Mouse (Mus musculus): Measurements from ENCODE around the gene Metap2. TPM values are rescaled to one million over a fixed set of nuclear protein-coding genes. Genes with fewer than 3 reads are reported as not detected.
"Not testable (repeated sequence)": the region's sequence is repeated elsewhere in the genome, so short reads cannot be mapped to it uniquely, and the experiment has no call there.

Metap2 gene
- polyA plus RNA-seq, 1 experiment from 2014 or later = 221 TPM

DNA sequence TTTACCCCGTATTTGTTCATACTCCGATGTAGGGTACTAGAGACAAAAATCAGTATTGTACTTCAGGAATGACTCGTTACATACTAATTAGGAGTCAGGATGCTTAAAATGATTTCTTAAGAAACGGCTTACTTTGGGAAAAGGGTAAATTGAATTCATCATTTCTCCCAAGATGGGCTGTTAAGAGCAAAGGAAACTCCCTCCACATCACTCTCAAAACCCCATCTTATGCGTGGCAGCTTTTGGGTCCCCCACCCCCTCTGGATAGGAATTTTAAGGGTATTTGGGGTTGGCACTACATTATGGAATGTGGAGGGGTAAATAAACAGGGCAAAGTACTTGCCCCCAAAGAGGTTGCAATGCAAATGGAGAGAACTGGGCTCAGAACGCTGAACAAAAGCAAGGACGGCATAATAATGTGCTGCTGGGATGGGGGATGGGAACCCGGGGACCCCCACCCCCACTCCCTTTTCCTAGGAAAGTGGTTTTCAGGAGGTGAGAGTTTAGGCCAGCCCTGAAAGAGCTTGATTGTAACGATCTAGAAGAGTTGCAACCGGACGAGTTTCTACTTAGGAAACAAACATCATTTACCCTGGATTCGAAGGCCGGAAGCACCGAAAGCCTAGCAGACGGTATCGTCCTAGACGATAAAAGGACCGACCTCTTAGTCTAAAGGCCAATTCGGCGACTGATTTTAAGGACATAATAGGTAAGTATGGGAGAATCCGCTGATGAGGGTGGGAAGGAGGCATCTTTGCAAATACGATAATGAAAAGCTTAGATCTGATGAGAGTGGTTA, 65.8 kb downstream of the Metap2 start, which contains the start of gene Usp44:
Gene Usp44, plus strand, starts transcription at position 625 of the 799 bp plus-strand sequence.
- peak; percentile 37 for DNase-seq (ENCODE audit: low spot score)
- Histone ChIP-seq H3K9me3 (replicated peaks) (no peaks in the 10 kb centered on the region), H3K27me3 (ENCODE audit: low read depth, poor library complexity, severe bottlenecking) (peaks cover 68% of the 10 kb centered on the region), H3K27ac (no peak within 1 kb of the TSS), H3K4me1 (peaks cover 27% of the 10 kb centered on the region), H3K36me3 (no peaks in the 10 kb centered on the region), H3K4me3 (peak within 1 kb of the TSS; percentile 35)
- 5% methylated on average over 22 of the region's 22 CpGs for WGBS

DNA sequence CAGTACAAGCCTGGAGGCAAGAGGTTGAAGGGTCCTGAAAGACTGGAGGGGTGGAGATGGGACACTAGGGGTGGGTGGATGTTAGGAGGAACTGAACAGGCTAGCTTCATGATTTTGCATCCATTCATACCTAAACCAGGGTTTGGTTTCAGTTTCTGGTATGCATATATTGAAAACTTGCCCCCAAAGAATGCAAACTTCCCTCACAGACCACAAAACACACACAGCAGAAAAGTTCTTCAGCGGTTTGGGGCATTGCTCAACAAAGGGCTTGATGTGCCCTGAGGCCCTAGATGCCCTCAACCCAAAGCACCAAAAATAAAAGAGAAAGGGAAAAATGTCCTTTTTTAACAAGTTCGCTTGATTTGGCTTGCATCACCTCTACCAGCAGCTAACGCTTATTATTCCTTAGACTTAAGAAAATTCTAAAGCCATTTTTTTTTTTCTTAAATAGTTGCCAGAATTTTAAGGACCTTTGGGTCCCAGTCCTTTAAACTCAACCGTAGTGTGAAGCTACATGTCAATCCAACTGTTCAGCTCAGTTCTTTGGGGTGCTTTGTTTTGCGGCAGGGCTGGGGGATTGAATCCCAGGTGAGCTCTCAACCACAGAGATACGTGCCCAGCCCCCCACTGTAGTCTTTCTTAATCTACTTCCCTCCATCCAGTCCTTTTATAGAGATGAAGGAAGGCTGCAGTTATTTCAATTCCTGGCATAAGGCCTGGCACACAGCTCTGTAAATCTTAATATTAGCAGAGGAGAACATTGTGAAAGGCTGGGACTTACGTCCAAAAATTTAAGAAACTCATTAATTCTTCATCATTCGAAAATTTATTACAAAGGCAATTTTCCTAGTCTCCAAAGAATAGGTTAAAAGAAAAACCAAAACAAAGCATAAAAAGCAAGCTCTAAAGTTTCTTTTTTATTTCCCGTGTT, 66.7 kb downstream of the Metap2 start:
- peaks cover 58% of the 10 kb centered on the region for H3K27me3 ChIP-seq (ENCODE audit: low read depth, poor library complexity, severe bottlenecking)

DNA sequence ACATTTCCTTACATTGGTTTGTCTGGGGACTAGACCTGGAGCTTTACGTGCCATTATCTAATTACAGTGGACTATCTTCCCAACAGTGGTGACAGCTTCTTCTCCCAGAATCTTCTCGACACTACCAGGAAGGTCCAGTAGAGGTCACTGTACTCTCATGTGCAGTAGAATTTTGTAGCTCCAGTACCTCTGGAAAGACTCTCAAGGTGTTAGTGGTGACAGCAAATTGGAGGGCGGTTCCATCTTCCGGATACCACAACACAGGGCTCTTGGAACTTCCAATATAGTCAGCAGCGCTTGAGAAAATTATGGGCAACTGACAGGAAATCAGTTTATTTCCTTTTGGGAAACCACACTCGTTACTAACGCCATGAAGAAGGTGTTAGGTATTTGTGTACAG, 78.2 kb downstream of the Metap2 start:
- Histone ChIP-seq H3K36me3 (no peaks in the 10 kb centered on the region), H3K9me3 (replicated peaks) (no peaks in the 10 kb centered on the region), H3K27ac (no peak overlapping the region), H3K4me3 (no peak overlapping the region), H3K4me1 (peaks cover 4% of the 10 kb centered on the region; the same call in 1 of the 2 replicates), H3K27me3 (ENCODE audit: low read depth, poor library complexity, severe bottlenecking) (peaks cover 14% of the 10 kb centered on the region)
- DNase-seq (ENCODE audit: low spot score) = peak; percentile 64
- 38% methylated on average over 7 of the region's 7 CpGs for WGBS

More for the DNA sequence above, 66.7 kb downstream of the Metap2 start:
- H3K4me3 ChIP-seq = no peak overlapping the region
- H3K9me3 ChIP-seq (replicated peaks) = no peaks in the 10 kb centered on the region
- H3K4me1 ChIP-seq = peaks cover 27% of the 10 kb centered on the region
- H3K27ac ChIP-seq = no peak overlapping the region
- 40% methylated on average over 9 of the region's 9 CpGs for WGBS
- no peak for DNase-seq (ENCODE audit: low spot score)
- H3K36me3 ChIP-seq = no peaks in the 10 kb centered on the region

DNA sequence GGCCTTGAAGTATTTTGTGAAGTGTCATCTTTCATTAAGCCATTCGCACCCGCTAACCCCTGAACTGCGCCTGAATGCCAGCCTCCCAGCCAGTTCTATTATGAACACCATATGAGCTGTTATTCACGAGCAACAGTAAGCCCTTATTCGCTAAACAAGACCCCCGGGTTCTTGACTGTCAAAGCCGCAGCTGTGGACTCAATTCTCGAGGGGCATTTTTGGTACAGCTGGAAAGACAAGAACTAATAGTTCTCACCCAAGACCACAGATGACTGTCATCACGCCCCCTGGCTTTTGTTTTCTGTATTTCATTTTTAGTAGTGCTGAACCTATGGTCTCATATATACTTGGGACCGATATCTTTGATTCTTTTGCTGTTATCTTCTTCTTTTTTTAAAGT, 83.1 kb downstream of the Metap2 start:
- H3K9me3 ChIP-seq (replicated peaks) = no peaks in the 10 kb centered on the region
- no peak for DNase-seq (ENCODE audit: low spot score)
- no peak overlapping the region for H3K27ac ChIP-seq
- H3K4me3 ChIP-seq = no peak overlapping the region
- 87% methylated on average over 10 of the region's 10 CpGs for WGBS
- no peaks in the 10 kb centered on the region for H3K27me3 ChIP-seq (ENCODE audit: low read depth, poor library complexity, severe bottlenecking)
- H3K4me1 ChIP-seq = no peaks in the 10 kb centered on the region
- no peaks in the 10 kb centered on the region for H3K36me3 ChIP-seq

DNA sequence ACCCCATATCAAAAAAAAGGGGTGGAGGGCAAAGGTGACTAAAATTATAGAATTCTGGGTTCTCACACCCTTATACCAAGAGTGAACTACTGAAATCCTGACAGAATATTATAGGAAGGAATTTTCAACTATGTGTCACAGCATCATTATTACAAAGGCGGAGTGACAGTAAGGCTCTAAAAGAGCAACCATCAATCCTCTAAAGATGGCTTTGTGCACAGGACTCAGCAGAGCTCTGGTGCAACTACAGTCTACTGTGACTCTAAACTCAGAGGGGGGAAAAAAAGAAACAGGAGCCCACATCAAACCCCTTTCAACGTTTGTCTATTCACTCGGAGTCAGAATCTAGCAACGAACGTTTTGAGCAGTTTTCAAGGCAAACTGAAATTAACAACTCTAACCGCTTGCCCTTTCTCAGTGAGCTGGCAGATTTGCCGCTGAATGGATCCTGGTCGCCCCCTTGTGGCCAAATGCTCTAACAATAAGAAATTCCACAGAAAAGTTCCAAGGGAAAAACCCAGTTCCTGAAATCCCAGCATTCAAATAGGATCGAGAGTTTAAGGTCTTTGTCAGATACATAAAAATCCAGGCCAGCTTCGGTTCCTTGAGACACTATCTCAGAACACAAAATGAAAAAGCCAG, 84.0 kb downstream of the Metap2 start:
- 28% methylated on average over 10 of the region's 10 CpGs for WGBS
- Histone ChIP-seq H3K4me1 (no peaks in the 10 kb centered on the region), H3K27ac (no peak overlapping the region), H3K4me3 (no peak overlapping the region), H3K36me3 (no peaks in the 10 kb centered on the region), H3K27me3 (ENCODE audit: low read depth, poor library complexity, severe bottlenecking) (no peaks in the 10 kb centered on the region), H3K9me3 (replicated peaks) (no peaks in the 10 kb centered on the region)
- peak; percentile 89 for DNase-seq (ENCODE audit: low spot score)

DNA sequence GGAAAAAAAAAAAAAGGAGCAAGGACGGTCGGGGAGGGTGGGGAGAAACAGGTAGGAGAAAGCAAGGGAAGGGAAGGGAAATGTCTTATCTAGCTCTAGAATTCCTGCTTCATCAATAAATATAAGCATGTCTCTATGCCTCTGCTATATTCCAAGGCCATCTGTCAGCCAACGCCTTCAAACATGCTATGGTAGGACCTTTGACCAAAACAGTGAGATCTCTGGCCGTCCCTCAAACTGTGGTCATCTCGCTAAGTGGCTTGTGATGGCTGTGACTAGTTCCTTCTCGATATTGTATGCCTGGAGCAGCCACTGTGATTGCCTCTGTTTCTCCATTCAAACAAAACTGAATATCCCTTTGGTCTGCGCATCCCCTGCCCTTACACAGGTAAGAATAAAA, 84.8 kb downstream of the Metap2 start:
- Histone ChIP-seq H3K4me3 (no peak overlapping the region), H3K27me3 (ENCODE audit: low read depth, poor library complexity, severe bottlenecking) (no peaks in the 10 kb centered on the region), H3K36me3 (no peaks in the 10 kb centered on the region), H3K4me1 (no peaks in the 10 kb centered on the region), H3K27ac (no peak overlapping the region), H3K9me3 (replicated peaks) (no peaks in the 10 kb centered on the region)
- no peak for DNase-seq (ENCODE audit: low spot score)
- 81% methylated on average over 7 of the region's 7 CpGs for WGBS

DNA sequence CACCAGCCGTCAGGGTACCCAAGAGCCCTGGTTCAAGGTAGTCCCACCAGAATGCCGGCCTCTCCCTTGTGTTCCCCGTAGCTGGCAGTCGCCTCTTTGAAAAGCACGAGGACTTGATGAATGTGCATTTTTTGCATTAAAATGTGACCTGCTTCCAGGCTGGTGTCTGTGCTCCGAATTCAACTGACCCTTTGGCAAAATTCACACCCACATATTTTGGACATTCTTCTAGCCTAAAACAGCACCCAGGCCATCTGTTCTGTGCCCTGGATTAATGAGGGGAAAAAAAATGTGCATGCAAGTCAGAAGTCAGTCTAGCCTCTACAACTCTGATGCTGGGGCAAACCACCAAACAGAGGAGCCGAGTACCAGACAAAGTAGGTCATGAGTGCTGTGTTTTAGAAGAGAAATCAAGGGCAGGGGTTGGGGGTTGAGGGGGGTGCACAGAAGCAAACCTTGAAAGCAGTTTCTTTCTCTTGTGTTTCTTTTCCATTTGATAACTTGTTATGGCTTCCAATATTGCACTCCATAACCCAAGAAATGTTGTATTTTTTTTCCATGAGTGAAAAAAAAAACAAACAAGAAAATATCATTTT, 86.2 kb downstream of the Metap2 start:
- WGBS = 58% methylated on average over 7 of the region's 7 CpGs
- H3K36me3 ChIP-seq = no peaks in the 10 kb centered on the region
- H3K9me3 ChIP-seq (replicated peaks) = no peaks in the 10 kb centered on the region
- no peak overlapping the region for H3K27ac ChIP-seq
- H3K4me3 ChIP-seq = no peak overlapping the region
- no peaks in the 10 kb centered on the region for H3K4me1 ChIP-seq
- H3K27me3 ChIP-seq (ENCODE audit: low read depth, poor library complexity, severe bottlenecking) = no peaks in the 10 kb centered on the region
- no peak for DNase-seq (ENCODE audit: low spot score)

DNA sequence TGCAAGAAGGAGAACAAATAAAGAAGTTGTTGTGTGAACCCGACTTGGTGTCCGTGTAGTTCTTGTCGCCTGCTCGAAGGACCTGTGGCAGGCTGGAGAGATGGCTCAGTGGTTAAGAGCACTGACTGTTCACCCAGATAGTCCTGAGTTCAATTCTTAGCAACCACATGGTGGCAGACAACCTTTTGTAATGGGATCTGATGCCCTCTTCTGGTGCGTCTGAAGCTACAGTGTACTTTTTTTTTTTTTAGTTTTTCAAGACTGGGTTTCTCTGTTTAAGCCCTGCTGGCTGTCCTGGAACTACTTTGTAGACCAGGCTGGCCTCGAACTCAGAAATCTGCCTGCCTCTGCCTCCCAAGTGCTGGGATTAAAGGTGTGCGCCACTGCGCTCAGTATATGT, 87.5 kb downstream of the Metap2 start:
- H3K27me3 ChIP-seq (ENCODE audit: low read depth, poor library complexity, severe bottlenecking); H3K36me3 ChIP-seq; H3K27ac ChIP-seq; H3K4me3 ChIP-seq; DNase-seq (ENCODE audit: low spot score); H3K4me1 ChIP-seq; H3K9me3 ChIP-seq (replicated peaks): not testable (repeated sequence)
- 96% methylated on average over 8 of the region's 8 CpGs for WGBS

Other genes starting within 250 kb of the Metap2 start
- 1.0 and 1.1 TPM in 2 replicates for gene Usp44, start 65.5 kb downstream of the Metap2 start, polyA plus RNA-seq (2016; fragmentation: Nextera tagmentation; extraction: Ambion mirVana)
- gene Vezt, start 138.7 kb upstream of the Metap2 start, polyA plus RNA-seq (2016; fragmentation: Nextera tagmentation; extraction: Ambion mirVana) = 19.9 and 25.9 TPM in 2 replicates
- gene Fgd6, start 138.9 kb upstream of the Metap2 start, polyA plus RNA-seq (2016; fragmentation: Nextera tagmentation; extraction: Ambion mirVana) = 4.0 and 4.5 TPM in 2 replicates